Mouse (Mus musculus): Measurements from ENCODE around the gene Asic3.

GRCm38 (mm10) chr5:24363467-24363866 is 49.7 kb upstream of the Asic3 start:
- TF ChIP-seq GATA1 (IDR thresholded peaks at IDR 0.05; ENCODE audit: borderline replicate concordance, low read length): no peak
- TF ChIP-seq FLI1 (IDR thresholded peaks at IDR 0.05; ENCODE audit: low read length): no peak

Measured in megakaryocyte, embryonic 14.5 days (primary cell).